Mouse (Mus musculus) thymus, adult 18-20 months (tissue): Measurements from ENCODE around the gene Clic4.

Source experiments
- DNase-seq, 2 experiments: peaks; one replicate each; pipeline ENCODE4 v3.0.0; 2022; ENCODE audit warnings: mixed read lengths in 2 of 2

The Clic4 gene

DNA sequence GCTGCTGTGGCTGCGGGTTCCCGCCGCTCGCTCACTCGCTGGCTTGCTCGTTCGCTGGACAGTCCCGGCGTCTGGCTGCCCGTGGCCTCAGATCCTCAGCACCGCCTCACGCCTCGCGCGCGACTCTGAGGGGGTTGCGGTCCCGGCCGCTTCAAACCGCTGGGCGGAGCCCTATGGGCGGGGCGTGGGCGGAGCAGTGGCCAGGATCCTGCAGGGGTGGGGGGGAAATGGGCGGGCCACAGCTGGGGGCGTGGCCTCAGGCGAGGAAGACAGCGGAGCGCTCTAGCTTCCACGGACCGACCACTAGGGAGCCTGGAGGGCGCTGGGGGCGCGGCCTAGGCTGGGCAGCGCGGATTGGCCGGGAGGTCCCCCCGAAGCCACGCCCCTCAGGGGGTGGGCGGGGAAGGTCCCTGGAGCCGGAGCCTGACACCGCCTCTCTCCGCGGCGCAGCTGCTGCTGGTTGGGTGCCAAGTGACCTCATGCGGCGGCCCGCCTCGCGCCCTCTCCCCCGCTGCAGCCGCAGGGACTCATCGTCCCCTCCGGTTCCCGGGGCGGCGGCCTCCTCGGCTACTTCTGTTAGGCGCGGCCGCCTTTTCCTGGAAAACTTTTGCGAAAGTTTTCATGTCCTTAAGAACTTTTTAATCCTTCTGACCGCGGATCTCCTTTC, at the start of gene Clic4:
Gene Clic4, minus strand, starts transcription at position 175 of the 667 bp plus-strand sequence.
- DNase-seq = peak; percentile 98 to 99

DNA sequence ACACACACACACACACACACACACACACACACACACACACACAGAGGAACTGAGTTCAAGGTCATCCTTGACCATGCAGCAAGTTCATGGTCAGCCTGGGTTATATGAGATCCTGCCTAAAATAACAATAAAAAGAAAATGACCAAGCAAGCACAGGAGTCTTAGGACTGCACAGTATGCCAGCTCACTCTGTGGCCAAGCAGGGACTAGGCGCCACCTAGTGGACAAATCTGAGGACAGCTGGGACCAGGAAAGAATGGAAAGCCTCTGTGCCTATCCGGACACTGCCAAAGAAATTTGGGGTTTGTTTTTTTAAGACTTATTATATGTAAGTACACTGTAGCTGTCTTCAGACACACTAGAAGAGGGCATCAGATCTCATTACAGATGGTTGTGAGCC, 45.4 kb upstream of the Clic4 start:
- no peak for DNase-seq

DNA sequence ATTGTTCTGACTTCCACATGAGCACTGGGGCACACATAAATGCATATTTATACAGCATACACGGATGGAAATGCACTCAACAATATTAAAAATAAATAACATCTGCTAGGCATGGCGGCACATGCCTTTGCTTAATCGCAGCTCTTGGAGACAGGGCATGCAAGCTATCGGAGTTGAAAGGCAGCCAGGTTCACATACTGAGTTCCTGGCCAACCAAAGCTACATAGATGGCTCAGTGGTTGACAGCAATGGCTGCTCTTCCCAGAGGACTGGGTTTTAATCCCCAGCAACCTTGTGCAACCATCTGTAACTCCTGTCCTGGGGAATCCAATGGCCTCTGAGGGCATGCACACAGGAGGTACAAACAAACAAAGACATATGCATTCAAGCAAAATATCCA, 44.9 kb upstream of the Clic4 start:
- DNase-seq = no peak

DNA sequence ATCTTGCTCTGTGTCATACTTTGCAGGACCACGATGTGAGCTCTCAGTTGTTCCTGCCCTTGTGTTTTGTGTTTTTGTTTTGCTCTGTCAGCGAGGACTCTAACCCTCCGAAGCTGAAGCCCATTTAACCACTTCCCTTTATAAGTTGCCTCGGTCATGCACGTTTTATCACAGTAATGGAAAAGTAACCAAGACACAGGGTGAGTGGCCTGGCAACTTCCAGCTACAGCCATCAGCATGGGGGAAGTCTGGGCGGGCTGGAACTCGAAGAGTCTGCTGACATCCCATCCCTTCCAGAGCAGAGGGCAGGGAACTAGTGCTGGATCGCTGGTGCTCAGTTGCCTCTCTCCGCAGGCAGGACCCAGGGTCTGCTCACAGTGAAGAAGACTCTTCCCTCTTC, 42.7 kb upstream of the Clic4 start:
- no peak for DNase-seq

DNA sequence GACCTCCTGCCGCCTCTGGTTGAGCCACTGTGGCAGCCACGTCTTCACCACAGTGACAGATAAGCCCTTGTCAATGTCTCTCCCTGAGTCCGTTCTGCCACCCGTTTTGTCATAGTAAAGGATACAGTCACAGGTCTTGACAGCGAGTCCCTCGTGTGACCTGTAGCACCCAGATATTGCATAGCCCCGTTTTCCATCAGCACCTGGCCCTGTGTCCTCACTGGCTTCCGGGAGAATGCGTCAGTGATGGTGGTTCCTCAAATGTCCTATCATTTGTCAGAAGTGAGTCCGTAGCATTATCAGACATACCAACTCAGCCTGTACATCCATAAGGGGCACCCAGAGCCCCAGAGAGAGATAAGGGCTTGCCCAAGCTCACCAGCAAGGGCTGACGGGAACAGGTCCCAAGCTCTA, 41.8 kb upstream of the Clic4 start:
- DNase-seq = no peak

DNA sequence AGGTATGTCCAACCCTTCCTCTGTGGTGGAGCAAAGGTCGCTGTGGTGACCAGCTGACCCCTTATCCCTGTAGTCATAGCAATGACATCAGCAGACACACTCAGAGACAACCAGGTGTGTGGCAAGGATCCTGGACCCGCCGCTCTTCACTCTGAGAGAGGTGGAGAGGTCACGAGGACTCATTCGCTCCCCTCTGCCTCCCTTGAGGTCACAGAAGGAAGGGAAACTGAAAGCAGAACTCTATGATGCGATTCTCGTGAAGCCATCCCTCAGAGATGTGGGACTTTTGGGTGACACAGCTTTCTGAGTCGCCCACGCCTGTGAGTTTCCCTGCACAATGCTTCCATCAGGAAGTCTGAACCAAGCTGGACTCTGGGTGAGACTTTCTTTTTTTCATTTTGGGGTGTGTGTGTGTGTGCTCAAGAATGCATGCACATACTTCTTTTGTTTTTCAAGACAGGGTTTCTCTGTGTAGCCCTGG, 41.2 kb upstream of the Clic4 start:
- peak in 1 of 2 experiments; percentile 32 for DNase-seq

DNA sequence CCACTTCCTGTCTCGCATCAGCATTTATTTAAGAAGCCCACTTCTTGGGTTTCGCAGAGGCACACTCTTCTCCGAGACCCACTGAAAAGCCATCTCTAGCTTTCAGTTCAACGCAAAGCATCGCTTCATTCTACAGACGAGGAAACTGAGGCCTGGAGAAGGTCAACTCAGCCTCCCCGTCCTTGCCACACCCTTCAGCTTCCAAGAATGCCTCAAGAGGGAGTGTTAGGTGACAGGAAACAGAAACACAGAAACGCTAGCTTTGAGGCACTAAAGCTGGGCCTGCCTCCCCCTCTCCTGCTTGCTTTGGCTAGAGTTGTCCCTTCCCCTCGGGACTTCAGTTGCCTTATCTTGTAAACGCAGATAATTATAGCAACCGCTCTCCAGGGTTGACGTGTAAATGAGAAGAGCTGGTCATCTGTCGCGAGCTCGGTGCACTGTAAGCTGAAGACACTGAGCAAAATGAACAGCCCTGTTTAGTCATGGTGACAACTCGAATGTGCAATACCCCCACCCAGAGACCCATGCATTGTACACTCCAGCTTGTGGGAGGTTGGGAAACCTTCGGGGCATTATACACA, 40.6 kb upstream of the Clic4 start:
- no peak for DNase-seq

DNA sequence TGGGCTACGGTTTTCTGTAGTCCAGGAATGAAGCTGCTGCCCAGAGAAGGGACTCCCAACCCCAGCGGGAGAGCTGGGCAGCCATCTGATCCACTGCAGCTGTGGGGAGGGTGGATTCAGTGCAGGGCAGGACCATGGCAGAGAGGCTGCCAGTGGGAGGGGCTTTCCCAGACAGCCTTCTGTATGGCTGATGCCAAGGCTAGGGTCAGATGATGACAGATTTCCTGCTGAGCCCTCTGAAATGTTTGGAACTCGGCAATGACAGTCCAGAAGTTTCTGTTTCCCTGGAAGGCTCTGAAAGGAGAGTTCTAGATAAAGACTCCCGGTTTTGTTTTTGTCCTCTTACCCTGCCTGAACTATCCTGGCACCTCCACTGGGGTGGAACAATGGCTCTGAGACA, 40.1 kb upstream of the Clic4 start:
- no peak for DNase-seq

DNA sequence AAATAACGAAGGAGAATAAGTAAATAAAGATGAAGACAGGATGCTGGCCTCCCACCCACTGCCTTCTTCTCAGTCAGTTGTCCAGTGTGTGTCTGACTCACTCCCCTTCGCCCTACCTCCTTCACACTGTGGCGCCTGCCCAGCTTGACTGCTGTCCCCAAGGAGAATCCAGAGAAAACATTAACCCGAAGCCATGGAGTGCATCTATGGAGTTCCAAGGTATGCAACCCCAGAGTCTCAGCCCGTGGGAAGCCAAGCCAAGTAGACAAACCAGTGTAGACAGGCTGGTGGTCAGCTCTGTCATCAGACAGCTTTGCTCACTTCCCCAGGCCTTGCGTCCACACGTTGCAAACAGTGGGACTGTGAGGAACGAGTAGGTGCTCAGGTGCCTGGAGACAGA, 37.8 kb upstream of the Clic4 start:
- DNase-seq = no peak

DNA sequence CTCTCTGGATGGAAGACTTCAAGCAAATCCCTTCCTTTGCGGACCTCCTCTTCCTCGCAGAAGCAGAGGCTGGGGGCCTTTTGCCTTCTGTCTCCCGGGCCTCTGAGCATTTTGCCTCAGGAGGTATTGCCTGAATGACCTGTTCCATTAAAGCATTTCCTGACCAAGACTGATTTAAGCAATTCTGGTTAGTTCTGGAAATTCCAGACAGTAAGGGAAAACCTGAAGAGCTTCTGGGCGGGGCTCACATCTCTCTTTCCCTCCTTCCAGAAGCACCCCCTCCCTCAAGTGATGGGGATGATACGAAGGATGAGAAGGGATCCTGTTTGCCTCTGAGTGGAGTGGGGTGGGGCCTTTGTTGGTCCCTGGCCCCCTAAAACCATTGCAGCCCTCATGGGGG, 37.1 kb upstream of the Clic4 start:
- no peak for DNase-seq

DNA sequence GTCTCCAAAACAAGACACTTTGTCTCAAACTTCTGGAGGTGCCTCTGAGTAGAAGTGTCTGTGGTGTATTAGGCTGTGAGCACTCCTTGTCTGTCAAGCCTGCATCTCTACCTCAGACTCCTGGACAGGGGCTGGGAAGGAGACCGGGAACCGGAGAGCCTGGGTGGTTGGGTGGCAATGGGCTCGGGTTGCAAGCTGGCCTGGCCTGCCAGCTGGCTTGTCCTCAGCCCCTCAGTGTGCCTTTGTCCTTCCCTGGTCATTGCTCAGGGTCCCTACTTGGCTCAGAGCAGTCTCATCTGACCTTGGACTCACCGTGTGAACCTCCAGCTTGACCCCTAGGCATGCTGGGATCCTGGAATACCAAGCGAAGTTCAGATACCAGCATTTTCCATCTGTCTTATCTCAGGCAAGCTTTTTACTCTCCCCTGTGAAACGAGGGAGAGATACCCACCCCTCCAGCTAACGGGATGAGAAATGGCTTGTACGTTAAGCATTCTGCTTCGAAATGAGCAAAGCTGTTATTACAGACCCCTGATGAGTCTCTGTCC, 36.6 kb upstream of the Clic4 start:
- DNase-seq = no peak

DNA sequence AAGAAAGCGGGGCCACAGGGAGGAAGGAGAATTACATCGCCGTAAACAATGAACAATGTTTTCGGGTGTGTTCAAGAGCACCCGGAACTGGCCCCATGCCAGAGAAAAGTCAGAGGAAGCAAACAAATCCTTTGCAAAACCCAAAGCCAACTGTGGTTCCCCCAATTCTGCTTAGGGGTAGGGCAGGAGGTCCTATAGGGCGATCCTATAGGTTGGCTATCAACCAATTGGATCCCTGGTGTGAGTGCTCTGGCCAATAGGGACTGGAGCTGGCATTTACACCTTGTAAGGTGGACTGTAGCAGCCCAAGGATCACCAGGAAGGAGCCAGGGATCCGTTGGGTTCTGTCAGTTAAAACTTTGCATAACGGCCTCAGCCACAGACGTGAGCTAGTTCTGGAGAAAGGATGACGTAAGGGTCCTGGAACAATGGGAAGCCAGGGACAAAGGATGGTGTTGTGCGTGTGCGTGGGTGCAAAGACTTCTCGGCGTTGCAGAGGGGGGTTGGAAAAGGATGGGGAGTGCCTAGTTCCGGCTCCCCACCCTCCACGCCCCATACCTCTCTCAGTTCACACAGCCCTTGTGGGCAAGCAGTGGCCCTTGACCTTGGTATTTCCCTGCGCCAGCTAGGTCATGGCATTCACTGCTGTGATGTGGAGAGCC, 34.5 kb upstream of the Clic4 start:
- no peak for DNase-seq

DNA sequence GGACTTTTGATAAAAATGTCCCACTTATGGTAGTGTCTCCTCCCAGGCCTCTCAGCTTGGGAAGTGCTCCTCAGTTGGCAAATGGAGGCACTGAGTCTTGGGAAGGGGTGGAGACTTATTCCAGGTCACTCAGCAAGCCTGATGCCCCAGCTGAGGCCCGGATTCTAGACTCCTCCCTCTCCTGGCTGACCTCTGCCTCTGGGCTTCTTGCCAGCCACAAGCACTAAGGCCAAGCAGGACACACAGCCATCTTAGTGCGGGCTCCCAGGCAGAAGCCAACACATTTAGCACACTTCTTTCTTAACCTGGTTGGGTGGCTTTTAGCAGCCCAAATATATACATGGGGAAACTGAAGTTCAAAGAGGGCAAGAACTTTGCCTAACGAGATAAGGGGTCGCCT, 33.9 kb upstream of the Clic4 start:
- DNase-seq = no peak

DNA sequence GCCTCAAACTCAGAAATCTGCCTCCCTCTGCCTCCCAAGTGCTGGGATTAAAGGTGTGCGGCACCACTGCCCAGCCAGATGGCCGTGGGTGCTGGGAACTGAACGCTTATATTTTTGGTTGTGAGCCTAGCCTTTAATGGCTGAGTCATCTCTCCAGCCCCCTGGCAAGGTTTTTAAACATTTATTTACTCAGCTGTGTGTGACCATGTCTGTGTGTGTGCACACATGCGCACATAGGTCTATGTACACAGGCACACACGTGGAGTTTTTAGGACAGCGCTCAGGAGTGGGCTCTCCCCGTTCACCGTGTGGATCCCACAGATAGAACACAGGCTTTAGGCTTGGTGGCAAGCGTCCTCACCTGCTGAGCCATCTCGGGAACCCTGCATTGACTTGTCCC, 29.6 kb upstream of the Clic4 start:
- DNase-seq = no peak

DNA sequence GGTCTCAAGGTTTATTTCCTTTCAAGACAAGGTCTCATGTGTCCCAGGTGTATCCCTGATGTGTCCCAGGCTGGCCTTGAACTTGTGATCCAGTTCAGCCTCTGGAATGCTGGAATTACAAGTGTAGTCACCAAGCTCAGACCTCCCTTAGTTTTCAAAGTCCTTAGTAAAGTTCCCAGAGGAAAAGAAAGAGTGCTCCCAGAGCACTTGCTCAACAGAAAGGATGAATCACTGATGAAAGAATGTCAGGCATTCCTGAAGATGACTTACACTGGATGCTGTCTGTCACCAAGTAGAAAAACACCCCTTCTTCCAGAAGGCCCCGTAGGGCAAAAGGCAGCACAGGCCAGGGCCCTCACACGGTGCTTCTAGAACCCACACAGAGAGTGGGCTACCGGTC, 28.6 kb upstream of the Clic4 start:
- no peak for DNase-seq

DNA sequence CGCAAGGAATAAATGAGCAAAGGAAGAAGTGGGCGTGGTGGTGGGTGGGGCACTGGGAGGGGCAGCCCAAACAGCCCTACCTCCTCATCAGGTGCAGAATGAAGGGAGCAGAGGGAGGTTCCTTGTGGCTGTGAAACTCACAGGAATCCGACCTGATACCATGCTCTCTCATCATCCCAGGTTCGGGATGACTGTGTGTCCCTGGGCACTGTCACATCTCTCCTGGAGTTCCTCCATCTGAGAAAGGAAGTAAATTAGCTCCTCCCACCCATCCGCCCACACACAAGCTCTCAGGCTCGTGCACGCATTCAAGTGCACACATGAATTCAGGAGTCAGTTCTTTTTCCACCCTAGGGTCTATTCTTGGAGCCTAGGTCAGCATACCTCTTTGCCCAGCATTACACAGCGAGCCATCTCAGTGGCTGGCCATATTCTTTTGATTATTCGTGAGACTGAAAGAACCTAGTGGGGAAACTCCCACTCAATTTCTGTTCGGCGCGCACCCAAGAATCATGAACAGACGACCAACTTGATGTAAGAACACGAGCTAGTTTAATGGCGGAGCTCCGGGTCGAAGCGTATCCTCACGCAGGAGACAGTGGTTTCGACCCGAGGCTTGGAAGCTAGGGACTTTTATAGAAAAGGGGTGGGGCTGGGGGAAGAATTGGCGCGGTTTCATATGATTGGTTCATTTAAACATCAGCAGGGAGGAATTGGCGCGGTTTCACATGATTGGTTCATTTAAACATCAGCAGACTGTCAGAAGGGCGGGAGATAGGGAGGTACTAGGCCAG, 27.8 kb upstream of the Clic4 start:
- DNase-seq = no peak

DNA sequence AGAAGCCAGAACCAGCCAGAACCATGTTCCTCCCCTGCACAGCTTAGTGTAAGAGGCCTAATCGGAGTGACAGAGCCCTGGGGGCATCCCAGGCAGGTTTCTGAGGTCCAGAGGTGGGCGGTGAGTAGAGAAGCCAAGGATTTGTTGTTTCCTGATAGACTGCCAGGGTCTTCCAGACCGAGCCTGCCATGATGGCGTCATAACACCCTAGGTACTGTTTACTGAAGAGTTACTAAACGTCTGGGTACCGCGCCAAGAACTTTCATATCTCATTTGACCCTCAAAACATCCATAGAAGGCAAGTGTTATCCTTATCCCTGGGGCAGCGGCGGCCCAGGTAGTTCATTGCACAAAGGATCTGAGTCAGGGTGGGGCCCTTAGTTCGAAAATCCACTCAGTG, 26.1 kb upstream of the Clic4 start:
- DNase-seq = no peak

DNA sequence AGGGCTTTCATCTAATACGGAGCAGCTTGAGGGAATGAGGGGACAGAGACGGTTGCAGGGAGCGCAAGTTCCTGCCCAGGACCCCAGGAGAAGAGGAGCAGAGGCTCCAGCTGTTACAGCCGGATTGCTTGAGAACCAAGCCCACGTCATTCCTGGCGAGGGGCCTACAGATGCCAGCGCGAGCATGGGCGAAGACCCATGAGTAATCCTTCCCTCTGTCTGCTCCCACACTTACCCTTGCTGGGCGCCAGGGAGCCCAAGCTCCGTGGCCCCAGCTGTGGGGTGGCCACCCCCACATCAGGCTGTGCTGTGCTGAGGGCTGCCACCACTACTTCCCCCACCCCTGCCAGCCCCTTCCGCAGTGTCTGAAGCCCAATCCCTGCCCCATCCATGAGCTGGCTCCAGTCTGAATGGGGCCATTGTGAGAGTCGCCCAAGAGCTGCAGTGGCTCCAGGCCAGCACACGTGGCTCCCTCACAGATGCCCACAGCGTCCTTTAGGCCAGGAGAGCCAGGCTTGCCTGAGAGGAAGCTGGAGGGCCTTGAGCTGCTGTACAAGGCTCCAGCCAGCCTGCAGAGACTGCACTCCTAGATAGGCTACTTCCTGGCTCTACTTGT, 25.4 kb upstream of the Clic4 start:
- no peak for DNase-seq

DNA sequence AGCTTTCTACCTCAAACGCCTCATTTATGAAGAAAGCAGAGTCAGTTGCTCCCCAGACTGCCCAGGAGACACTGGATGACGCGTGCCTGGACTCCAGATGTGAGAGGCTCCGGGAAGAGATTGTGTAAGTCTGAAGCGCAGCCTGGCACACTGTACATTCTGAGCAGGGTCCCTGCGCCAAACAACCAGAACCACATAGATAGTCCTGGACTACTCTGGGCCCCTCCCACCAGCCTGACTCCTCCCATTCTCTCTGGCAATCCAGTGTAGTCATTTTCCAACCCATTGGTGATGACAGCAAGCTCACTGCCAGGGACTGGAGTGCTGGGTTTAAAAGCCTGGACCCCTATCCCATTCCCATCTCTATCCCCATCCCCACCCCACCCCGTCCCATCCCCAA, 24.5 kb upstream of the Clic4 start:
- DNase-seq = no peak

DNA sequence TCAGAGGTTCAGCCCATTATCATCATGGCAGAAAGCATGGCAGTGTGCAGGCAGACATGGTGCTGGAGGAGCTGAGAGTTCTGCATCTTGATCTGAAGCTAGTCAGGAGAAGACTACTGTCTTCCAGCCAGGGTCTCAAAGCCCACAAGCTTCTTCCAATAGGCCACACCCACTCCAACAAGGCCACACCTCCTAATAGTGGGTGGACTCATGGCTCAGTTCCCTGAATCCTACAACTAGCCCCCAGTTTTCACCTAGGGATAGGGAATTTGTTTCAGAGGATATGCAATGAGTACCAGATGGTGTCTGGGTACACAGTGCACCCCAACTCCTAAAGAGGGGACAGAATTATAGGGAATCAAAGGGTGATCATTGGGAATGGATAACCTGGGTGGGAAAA, 24.0 kb upstream of the Clic4 start:
- DNase-seq = no peak

DNA sequence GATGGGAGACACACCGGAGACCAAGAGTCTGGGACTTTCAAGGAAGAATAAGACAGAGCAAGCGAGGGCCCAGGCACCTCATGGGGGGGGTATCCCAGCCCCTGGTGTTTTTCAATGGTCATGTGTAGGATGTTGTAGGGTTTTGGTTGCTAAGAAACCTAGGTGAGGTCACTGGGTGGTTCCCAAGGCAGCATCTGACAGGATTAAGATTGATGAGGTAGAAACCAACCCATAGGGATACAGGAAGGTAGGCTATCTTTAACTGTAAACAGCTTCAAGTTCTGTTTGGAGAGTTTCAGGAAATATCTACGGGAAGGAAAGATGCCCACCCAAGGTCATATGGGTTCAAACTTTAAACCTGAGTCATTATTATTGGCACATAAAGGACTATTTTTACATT, 21.2 kb upstream of the Clic4 start:
- DNase-seq = no peak

DNA sequence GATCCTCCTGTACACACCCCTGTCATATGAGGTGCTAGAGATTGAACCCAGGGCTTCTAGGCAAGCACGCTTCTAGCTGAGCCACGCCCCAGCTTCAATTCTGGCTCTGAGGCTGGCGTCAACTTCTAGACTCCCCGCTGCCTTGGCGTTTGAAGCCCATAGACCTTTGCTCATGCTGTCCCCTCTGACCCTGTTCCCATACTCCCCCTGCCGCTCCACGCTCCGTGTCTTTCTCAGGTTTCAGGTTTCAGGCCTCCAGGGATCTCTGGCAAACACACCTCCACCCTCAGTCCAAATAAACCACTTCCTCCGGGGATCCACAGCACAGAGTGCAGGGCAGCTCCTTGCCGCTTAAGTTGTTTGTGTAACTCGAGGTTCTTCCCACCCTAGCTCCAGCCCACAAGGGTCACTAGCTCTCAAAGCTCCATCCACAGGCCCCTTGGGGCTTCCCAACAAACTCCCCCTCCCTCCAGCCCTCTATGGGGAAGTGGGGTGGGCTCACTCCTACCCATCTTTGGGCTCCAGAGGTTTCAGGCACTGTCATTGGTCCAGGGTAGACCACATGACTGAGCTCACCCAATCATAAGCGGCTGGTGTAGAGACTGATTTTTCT, 20.0 kb upstream of the Clic4 start:
- DNase-seq = peak in 1 of 2 experiments; percentile 47
